Mouse (Mus musculus) embryonic facial prominence, embryonic 11.5 days (tissue): ENCODE data around the gene Iqcg. TPM values are rescaled to one million over a fixed set of nuclear protein-coding genes. Genes with fewer than 3 reads are reported as not detected.

Experiments used
- ATAC-seq: fragments of 200-750 bp; cut with Nextera tagmentation; replicated peaks from 2 replicates; pipeline ENCODE4 v1.8.0; 2017; ENCODE audit warnings: low read depth; ENCODE audit not compliant: insufficient number of reproducible peaks, low FRiP score, low TSS enrichment
- DNase-seq: peaks from one replicate; pipeline ENCODE4 v3.0.0-alpha.2; 2015; ENCODE audit warnings: low spot score
- H3K27ac ChIP-seq: fragments of 300-500 bp; sonication (generic); replicated peaks from 2 replicates; pipeline ENCODE4 v1.5.1; 2014; ENCODE audit warnings: mild to moderate bottlenecking, low read depth, low read length, control low read depth
- H3K27me3 ChIP-seq: fragments of 300-500 bp; sonication (generic); 2 replicates; pipeline ENCODE4 v1.6.1; 2014; ENCODE audit warnings: mild to moderate bottlenecking, low read length, moderate library complexity, mixed read lengths; ENCODE audit not compliant: control insufficient read depth, insufficient read depth
- H3K36me3 ChIP-seq: fragments of 300-500 bp; sonication (generic); replicated peaks from 2 replicates; pipeline ENCODE4 v1.6.1; 2014; ENCODE audit warnings: low read depth, mild to moderate bottlenecking, low read length, moderate library complexity, mixed read lengths; ENCODE audit not compliant: control insufficient read depth, insufficient read depth
- H3K4me1 ChIP-seq: fragments of 300-500 bp; sonication (generic); 2 replicates; pipeline ENCODE4 v1.6.1; 2014; ENCODE audit warnings: low read length, mixed read lengths; ENCODE audit not compliant: control insufficient read depth, insufficient read depth
- H3K4me2 ChIP-seq: fragments of 300-500 bp; sonication (generic); 2 replicates; pipeline ENCODE4 v1.6.1; 2014; ENCODE audit warnings: low read depth, mild to moderate bottlenecking, control low read depth, low read length, moderate library complexity
- H3K4me3 ChIP-seq: fragments of 300-500 bp; sonication (generic); 2 replicates; pipeline ENCODE4 v1.5.1; 2014; ENCODE audit warnings: low read depth, low read length, control low read depth
- H3K9ac ChIP-seq: fragments of 300-500 bp; sonication (generic); replicated peaks from 2 replicates; pipeline ENCODE4 v1.6.1; 2014; ENCODE audit warnings: mild to moderate bottlenecking, control low read depth, low read length
- H3K9me3 ChIP-seq: fragments of 300-500 bp; sonication (generic); replicated peaks from 2 replicates; pipeline ENCODE4 v1.6.1; 2016; ENCODE audit warnings: mild to moderate bottlenecking, low read length, inconsistent platforms, mixed read lengths; ENCODE audit not compliant: control insufficient read depth
- WGBS: fragments of 180-500 bp; shearing (Covaris S2); extraction: QIAGEN DNeasy Blood & Tissue Kit; methylation state at CpG from one replicate; pipeline ENCODE4 v1.1.7; 2014; 5-methylcytosine and 5-hydroxymethylcytosine counted together
- polyA plus RNA-seq: library from polyadenylated mRNA; unstranded; fragments of >200 nt; fragmentation: Nextera tagmentation; extraction: Ambion mirVana; gene quantifications from 2 replicates; pipeline ENCODE4 v1.2.1, GENCODE M21; 2014

Iqcg gene
- 3.7 and 3.8 TPM in 2 replicates for polyA plus RNA-seq

GRCm38 (mm10) chr16:33056095-33056785 lies at the start of gene Iqcg, which contains the start of gene Rpl35a:
Gene Iqcg, minus strand, starts transcription at chr16:33056218.
Gene Rpl35a, plus strand, starts transcription at chr16:33056453.
- peak; percentile 92 for ATAC-seq
- WGBS: under 1% methylated on average over 44 of the region's 47 CpGs

GRCm38 (mm10) chr16:33085666-33086065 lies 29.6 kb upstream of the Iqcg start:
- H3K27me3 ChIP-seq: no peaks in the 10 kb centered on the region
- H3K27ac ChIP-seq: no peak overlapping the region
- no peaks in the 10 kb centered on the region for H3K9me3 ChIP-seq
- ATAC-seq: no peak
- H3K4me2 ChIP-seq: no peak overlapping the region
- 84% methylated on average over 8 of the region's 8 CpGs for WGBS
- no peaks in the 10 kb centered on the region for H3K36me3 ChIP-seq
- H3K4me3 ChIP-seq: no peak overlapping the region
- DNase-seq: no peak
- no peak overlapping the region for H3K9ac ChIP-seq
- no peaks in the 10 kb centered on the region for H3K4me1 ChIP-seq

More at GRCm38 (mm10) chr16:33056095-33056785, at the start of gene Iqcg, which contains the start of gene Rpl35a:
- peak; percentile 93 for DNase-seq
- Histone ChIP-seq H3K4me3 (peak within 1 kb of the TSS; percentile 94), H3K27me3 (no peaks in the 10 kb centered on the region), H3K4me1 (no peaks in the 10 kb centered on the region; the same call in 1 of the 2 replicates), H3K36me3 (peaks cover 12% of the 10 kb centered on the region), H3K4me2 (peak within 1 kb of the TSS; percentile 57), H3K9me3 (no peaks in the 10 kb centered on the region), H3K9ac (peak within 1 kb of the TSS; percentile 98), H3K27ac (peak within 1 kb of the TSS; percentile 87)

- H3K36me3 ChIP-seq: no peaks in the 10 kb centered on the region
Measured at GRCm38 (mm10) chr16:33083996-33084395, 28.0 kb upstream of the Iqcg start.

GRCm38 (mm10) chr16:33082951-33083350 lies 26.9 kb upstream of the Iqcg start:
- H3K4me3 ChIP-seq: no peak overlapping the region
- no peaks in the 10 kb centered on the region for H3K27me3 ChIP-seq
- DNase-seq (no peak), ATAC-seq (no peak)
- H3K4me2 ChIP-seq: no peak overlapping the region
- WGBS: 90% methylated on average over 6 of the region's 6 CpGs
- no peak overlapping the region for H3K9ac ChIP-seq
- no peak overlapping the region for H3K27ac ChIP-seq
- no peaks in the 10 kb centered on the region for H3K4me1 ChIP-seq
- no peaks in the 10 kb centered on the region for H3K36me3 ChIP-seq
- no peaks in the 10 kb centered on the region for H3K9me3 ChIP-seq

More at GRCm38 (mm10) chr16:33083996-33084395, 28.0 kb upstream of the Iqcg start:
- H3K4me2 ChIP-seq: no peak overlapping the region
- no peak for ATAC-seq
- no peak overlapping the region for H3K27ac ChIP-seq
- no peak overlapping the region for H3K9ac ChIP-seq
- 85% methylated on average over 2 of the region's 2 CpGs for WGBS
- H3K4me1 ChIP-seq: no peaks in the 10 kb centered on the region
- no peaks in the 10 kb centered on the region for H3K27me3 ChIP-seq
- no peaks in the 10 kb centered on the region for H3K9me3 ChIP-seq
- DNase-seq: no peak
- no peak overlapping the region for H3K4me3 ChIP-seq

GRCm38 (mm10) chr16:33080063-33080462 lies 24.0 kb upstream of the Iqcg start:
- H3K27ac ChIP-seq: no peak overlapping the region
- H3K4me1 ChIP-seq: no peaks in the 10 kb centered on the region
- H3K4me2 ChIP-seq: no peak overlapping the region
- DNase-seq: no peak
- H3K4me3 ChIP-seq: no peak overlapping the region
- ATAC-seq: no peak
- H3K36me3 ChIP-seq: no peaks in the 10 kb centered on the region
- no peaks in the 10 kb centered on the region for H3K27me3 ChIP-seq
- H3K9me3 ChIP-seq: no peaks in the 10 kb centered on the region
- WGBS: 95% methylated on average over 7 of the region's 7 CpGs
- no peak overlapping the region for H3K9ac ChIP-seq

GRCm38 (mm10) chr16:33077069-33077627 lies 21.1 kb upstream of the Iqcg start:
- Histone ChIP-seq H3K4me1 (no peaks in the 10 kb centered on the region), H3K36me3 (no peaks in the 10 kb centered on the region), H3K27me3 (no peaks in the 10 kb centered on the region), H3K27ac (no peak overlapping the region), H3K4me3 (no peak overlapping the region), H3K9ac (no peak overlapping the region), H3K4me2 (no peak overlapping the region), H3K9me3 (no peaks in the 10 kb centered on the region)
- WGBS: 92% methylated on average over 5 of the region's 5 CpGs
- ATAC-seq (no peak), DNase-seq (no peak)

GRCm38 (mm10) chr16:33076078-33076477 lies 20.1 kb upstream of the Iqcg start:
- no peak overlapping the region for H3K27ac ChIP-seq
- no peak overlapping the region for H3K9ac ChIP-seq
- H3K4me3 ChIP-seq: no peak overlapping the region
- ATAC-seq (no peak), DNase-seq (no peak)
- no peaks in the 10 kb centered on the region for H3K4me1 ChIP-seq
- no peaks in the 10 kb centered on the region for H3K27me3 ChIP-seq
- no peaks in the 10 kb centered on the region for H3K9me3 ChIP-seq
- H3K4me2 ChIP-seq: no peak overlapping the region
- no peaks in the 10 kb centered on the region for H3K36me3 ChIP-seq
- 81% methylated on average over 6 of the region's 6 CpGs for WGBS

GRCm38 (mm10) chr16:33074967-33075366 lies 18.9 kb upstream of the Iqcg start:
- H3K36me3 ChIP-seq: no peaks in the 10 kb centered on the region
- 81% methylated on average over 5 of the region's 5 CpGs for WGBS

More at GRCm38 (mm10) chr16:33074967-33075366, 18.9 kb upstream of the Iqcg start:
- Histone ChIP-seq H3K4me1 (no peaks in the 10 kb centered on the region), H3K27ac (no peak overlapping the region), H3K4me3 (no peak overlapping the region), H3K4me2 (no peak overlapping the region), H3K9me3 (no peaks in the 10 kb centered on the region), H3K27me3 (no peaks in the 10 kb centered on the region), H3K9ac (no peak overlapping the region)
- DNase-seq (no peak), ATAC-seq (no peak)
